Mouse (Mus musculus) stomach, postnatal 0 days (tissue): ENCODE measurements around the gene Wdr11. TPM values are rescaled to one million over a fixed set of nuclear protein-coding genes. Genes with fewer than 3 reads are reported as not detected.

ENCODE experiments used
- ATAC-seq: fragments of 200-750 bp; cut with Nextera tagmentation; 2 replicates; pipeline ENCODE4 v1.8.0; 2017; ENCODE audit not compliant: low FRiP score, low TSS enrichment
- DNase-seq: peaks from one replicate; pipeline ENCODE4 v3.0.0-alpha.2; 2016; ENCODE audit warnings: low spot score
- H3K27ac ChIP-seq: fragments of 300-500 bp; sonication (generic); replicated peaks from 2 replicates; pipeline ENCODE4 v1.5.1; 2014; ENCODE audit warnings: mild to moderate bottlenecking, control low read depth
- H3K27me3 ChIP-seq: fragments of 300-500 bp; sonication (generic); 2 replicates; pipeline ENCODE4 v1.6.1; 2014; ENCODE audit warnings: low read length; ENCODE audit not compliant: control insufficient read depth, insufficient read depth
- H3K36me3 ChIP-seq: fragments of 300-500 bp; sonication (generic); 2 replicates; pipeline ENCODE4 v1.6.1; 2014; ENCODE audit warnings: low read length, mixed read lengths; ENCODE audit not compliant: control insufficient read depth, insufficient read depth
- H3K4me1 ChIP-seq: fragments of 300-500 bp; sonication (generic); replicated peaks from 2 replicates; pipeline ENCODE4 v1.6.1; 2014; ENCODE audit warnings: antibody characterized with exemption; ENCODE audit not compliant: control insufficient read depth, insufficient read depth
- H3K4me2 ChIP-seq: fragments of 300-500 bp; sonication (generic); replicated peaks from 2 replicates; pipeline ENCODE4 v1.6.1; 2014; ENCODE audit warnings: low read depth, mild to moderate bottlenecking, control low read depth, moderate library complexity
- H3K4me3 ChIP-seq: fragments of 300-500 bp; sonication (generic); 2 replicates; pipeline ENCODE4 v1.5.1; 2014; ENCODE audit warnings: low read depth, low read length, control low read depth
- H3K9ac ChIP-seq: fragments of 300-500 bp; sonication (generic); 2 replicates; pipeline ENCODE4 v1.6.1; 2014; ENCODE audit warnings: mild to moderate bottlenecking, low read length, control low read depth, mixed read lengths
- H3K9me3 ChIP-seq: fragments of 300-500 bp; sonication (generic); 2 replicates; pipeline ENCODE4 v1.6.1; 2016; ENCODE audit warnings: low read length; ENCODE audit not compliant: control insufficient read depth
- CTCF ChIP-seq: IDR thresholded peaks from 2 replicates; pipeline ENCODE4 v1.5.1; 2016; ENCODE audit warnings: antibody characterized with exemption, low read depth, mild to moderate bottlenecking, moderate library complexity
- EP300 ChIP-seq: optimal IDR thresholded peaks from 2 replicates; pipeline ENCODE3; 2016; ENCODE audit warnings: antibody characterized with exemption
- WGBS: fragments of 180-500 bp; shearing (Covaris S2); extraction: QIAGEN DNeasy Blood & Tissue Kit; methylation state at CpG from one replicate; pipeline ENCODE4 v1.1.7; 2014; 5-methylcytosine and 5-hydroxymethylcytosine counted together
- polyA plus RNA-seq: library from polyadenylated mRNA; unstranded; fragments of >200 nt; fragmentation: Nextera tagmentation; extraction: Ambion mirVana; gene quantifications from 2 replicates; pipeline ENCODE4 v1.2.1, GENCODE M21; 2015

Gene Wdr11
- polyA plus RNA-seq, 1 experiment from 2014 or later = 13.9 TPM

GRCm38 (mm10) chr7:129592132-129592745 is 576 bp downstream of the Wdr11 start:
- no peaks in the 10 kb centered on the region for H3K27me3 ChIP-seq
- no peaks in the 10 kb centered on the region for H3K9me3 ChIP-seq
- ATAC-seq (0 out of 2 replicates have a peak, but pooled peaks have one; percentile 35), DNase-seq (no peak)
- H3K27ac ChIP-seq = peak overlapping the region; percentile 96
- H3K9ac ChIP-seq = peak overlapping the region; percentile 92
- TF ChIP-seq EP300 = no peak
- no peaks in the 10 kb centered on the region for H3K36me3 ChIP-seq
- WGBS = under 1% methylated on average over 13 of the region's 13 CpGs
- H3K4me2 ChIP-seq = peak overlapping the region; percentile 74
- H3K4me3 ChIP-seq = peak overlapping the region; percentile 83
- H3K4me1 ChIP-seq = no peaks in the 10 kb centered on the region

GRCm38 (mm10) chr7:129597186-129597585 is 5.5 kb downstream of the Wdr11 start:
- DNase-seq (no peak), ATAC-seq (no peak)
- Histone ChIP-seq H3K9ac (no peak overlapping the region), H3K9me3 (no peaks in the 10 kb centered on the region), H3K4me1 (no peaks in the 10 kb centered on the region), H3K27ac (no peak overlapping the region), H3K36me3 (no peaks in the 10 kb centered on the region; the same call in none of the 2 replicates), H3K4me3 (no peak overlapping the region), H3K27me3 (no peaks in the 10 kb centered on the region), H3K4me2 (no peak overlapping the region)
- WGBS = 95% methylated on average over 2 of the region's 2 CpGs
- TF ChIP-seq CTCF = no peak
- TF ChIP-seq EP300 = no peak

GRCm38 (mm10) chr7:129606291-129606690 is 14.6 kb downstream of the Wdr11 start:
- no peak overlapping the region for H3K4me2 ChIP-seq
- H3K27ac ChIP-seq = no peak overlapping the region
- TF ChIP-seq CTCF (no peak), EP300 (no peak)
- H3K4me3 ChIP-seq = no peak overlapping the region
- DNase-seq (no peak), ATAC-seq (no peak)
- H3K9ac ChIP-seq = no peak overlapping the region
- WGBS = 90% methylated on average over 8 of the region's 8 CpGs
- peaks cover 29% of the 10 kb centered on the region for H3K36me3 ChIP-seq
- H3K4me1 ChIP-seq = no peaks in the 10 kb centered on the region
- H3K9me3 ChIP-seq = no peaks in the 10 kb centered on the region
- no peaks in the 10 kb centered on the region for H3K27me3 ChIP-seq

DNA sequence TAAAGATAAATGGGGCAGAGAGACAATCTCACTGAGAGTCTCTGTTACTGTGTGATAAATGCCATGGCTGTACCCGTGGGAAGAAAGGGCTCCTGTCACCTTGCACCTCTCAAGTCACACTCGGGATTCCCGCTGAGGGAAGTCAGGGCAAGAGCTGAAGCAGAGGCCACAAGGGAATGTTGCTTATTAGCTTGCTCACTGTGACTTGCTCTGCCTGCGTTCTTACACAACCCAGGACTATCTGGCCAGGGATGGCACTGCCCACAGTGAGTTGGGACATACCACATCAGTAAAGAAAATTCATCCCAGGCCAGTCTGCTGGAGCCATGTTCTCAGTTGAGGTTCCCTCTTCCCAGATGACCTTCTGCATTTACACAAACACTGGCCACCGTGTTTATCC is 29.5 kb downstream of the Wdr11 start:
- DNase-seq = no peak
- H3K9ac ChIP-seq = no peak overlapping the region
- peaks cover 42% of the 10 kb centered on the region for H3K36me3 ChIP-seq

DNA sequence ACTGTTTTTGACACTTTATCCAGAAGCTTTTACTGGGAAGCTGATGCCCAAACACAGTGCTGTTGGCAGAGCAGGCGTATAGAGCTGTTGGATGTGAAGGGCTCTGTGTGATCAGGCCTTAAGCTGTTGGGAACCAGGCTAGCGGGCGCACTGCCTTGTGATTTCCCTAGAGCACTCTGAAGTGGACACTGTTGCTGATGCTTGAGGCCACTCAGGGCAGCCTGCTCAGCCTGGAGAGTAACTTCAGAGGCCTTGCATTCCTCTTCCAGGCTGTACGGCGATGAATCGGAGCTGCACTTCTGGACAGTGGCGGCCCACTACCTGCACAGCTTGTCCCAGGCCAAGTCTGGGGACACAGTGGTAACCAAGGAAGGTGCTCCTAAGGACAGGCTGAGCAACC is 38.7 kb downstream of the Wdr11 start:
- H3K9ac ChIP-seq = no peak overlapping the region
- ATAC-seq = no peak
- 95% methylated on average over 7 of the region's 7 CpGs for WGBS

More for the DNA sequence above, 29.5 kb downstream of the Wdr11 start:
- H3K4me3 ChIP-seq = no peak overlapping the region
- H3K27me3 ChIP-seq = no peaks in the 10 kb centered on the region
- TF ChIP-seq CTCF (no peak), EP300 (no peak)
- H3K4me2 ChIP-seq = no peak overlapping the region
- ATAC-seq = no peak
- WGBS = 87% methylated on average over 5 of the region's 5 CpGs
- H3K4me1 ChIP-seq = no peaks in the 10 kb centered on the region
- no peak overlapping the region for H3K27ac ChIP-seq
- no peaks in the 10 kb centered on the region for H3K9me3 ChIP-seq

DNA sequence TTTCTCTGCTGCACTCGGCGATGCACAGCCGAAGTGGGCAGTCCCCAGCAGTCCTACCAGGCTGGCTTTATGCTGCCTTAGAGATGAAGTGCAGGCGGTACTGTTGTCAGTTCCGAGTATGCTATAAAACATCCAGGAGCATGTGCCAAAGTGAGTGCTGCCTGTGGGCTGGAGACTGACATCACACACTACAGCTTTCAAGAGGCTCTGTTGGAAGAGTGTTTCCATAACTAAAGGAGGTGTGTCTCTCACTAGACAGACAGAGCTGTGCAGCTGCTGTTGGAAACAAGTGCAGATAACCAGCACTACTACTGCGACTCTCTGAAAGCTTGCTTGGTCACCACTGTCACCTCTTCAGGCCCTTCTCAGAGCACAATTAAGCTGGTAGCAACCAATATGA is 39.8 kb downstream of the Wdr11 start:
- DNase-seq = no peak
- H3K4me3 ChIP-seq = no peak overlapping the region
- H3K27ac ChIP-seq = no peak overlapping the region
- peaks cover 26% of the 10 kb centered on the region for H3K36me3 ChIP-seq
- WGBS = 81% methylated on average over 6 of the region's 6 CpGs
- H3K9ac ChIP-seq = no peak overlapping the region
- no peak for TF ChIP-seq CTCF
- no peak for TF ChIP-seq EP300
- H3K9me3 ChIP-seq = no peaks in the 10 kb centered on the region
- ATAC-seq = no peak
- no peaks in the 10 kb centered on the region for H3K27me3 ChIP-seq
- H3K4me1 ChIP-seq = no peaks in the 10 kb centered on the region
- H3K4me2 ChIP-seq = no peak overlapping the region

More for the DNA sequence above, 38.7 kb downstream of the Wdr11 start:
- H3K4me2 ChIP-seq = no peak overlapping the region
- TF ChIP-seq CTCF (no peak), EP300 (no peak)
- H3K4me1 ChIP-seq = no peaks in the 10 kb centered on the region
- no peak overlapping the region for H3K4me3 ChIP-seq
- H3K27ac ChIP-seq = no peak overlapping the region
- H3K27me3 ChIP-seq = no peaks in the 10 kb centered on the region
- DNase-seq = no peak
- H3K36me3 ChIP-seq = peaks cover 31% of the 10 kb centered on the region
- H3K9me3 ChIP-seq = no peaks in the 10 kb centered on the region
